Mouse (Mus musculus): Measurements from ENCODE around the gene Tubgcp5.

GRCm38 (mm10) chr7:55809967-55810366 is 16.0 kb downstream of the Tubgcp5 start:
- TF ChIP-seq POLR2A (IDR thresholded peaks at IDR 0.05; ENCODE audit: insufficient read length, low read depth) (no peak), TCF12 (IDR thresholded peaks at IDR 0.05; ENCODE audit: insufficient read depth, poor library complexity, severe bottlenecking) (no peak), POLR2AphosphoS2 (IDR thresholded peaks at IDR 0.05; ENCODE audit: insufficient read length, low read depth) (no peak), MYOG (IDR thresholded peaks at IDR 0.05; ENCODE audit: control insufficient read depth in 1 of 3, insufficient read depth in 1 of 3, insufficient read length in 2 of 3, low read depth in 2 of 3) (no peak), CEBPB (IDR thresholded peaks at IDR 0.05; ENCODE audit: insufficient read depth, poor library complexity, severe bottlenecking) (no peak), USF1 (IDR thresholded peaks at IDR 0.05; ENCODE audit: low read depth) (no peak), MAX (IDR thresholded peaks at IDR 0.05; ENCODE audit: low read depth) (no peak)

All from myocyte (in vitro differentiated cells).